Mouse (Mus musculus) kidney, adult 2 months (tissue): ENCODE results near the gene Lmf1.

ENCODE experiments used
- CTCF ChIP-seq: fragments of 200-500 bp; conservative IDR thresholded peaks from 2 replicates; pipeline ENCODE4 v1.5.1; 2011; ENCODE audit warnings: low read depth, mild to moderate bottlenecking, control low read depth, low read length, moderate library complexity, mixed read lengths; ENCODE audit not compliant: insufficient read depth, insufficient read length
- POLR2A ChIP-seq: fragments of 200-500 bp; IDR thresholded peaks from one replicate; pipeline ENCODE4 v1.6.1; 2011; ENCODE audit warnings: low read depth, low read length, control low read depth

GRCm38 (mm10) chr17:25567745-25568144 is 11.1 kb upstream of the Lmf1 start:
- TF ChIP-seq CTCF (peak; percentile 84), POLR2A (no peak)
